Mouse (Mus musculus): ENCODE measurements around the gene Prl3d2. TPM values are rescaled to one million over a fixed set of nuclear protein-coding genes. Genes with fewer than 3 reads are reported as not detected.
"Not testable (repeated sequence)": the region's sequence is repeated elsewhere in the genome, so short reads cannot be mapped to it uniquely, and the experiment has no call there.

Prl3d2 gene
- not detected for total RNA-seq (2021)

- DNase-seq; intact Hi-C loops (cut with DNase I): not testable (repeated sequence)
These were observed at the start of gene Prl3d2 for GRCm38 (mm10) chr13:27121398-27121797. Gene Prl3d2 (plus strand): TSS chr13:27121698.

- intact Hi-C loops (cut with DNase I); DNase-seq: not testable (repeated sequence)
These were observed 27.6 kb upstream of the Prl3d2 start, which contains the start of gene Prl3d1 for GRCm38 (mm10) chr13:27093890-27094289. Gene Prl3d1 (plus strand): TSS chr13:27094190.

GRCm38 (mm10) chr13:27148264-27148663 is 26.8 kb downstream of the Prl3d2 start:
- DNase-seq = no peak
- intact Hi-C loops (cut with DNase I) = no loop called here

GRCm38 (mm10) chr13:27156490-27156889 is 35.0 kb downstream of the Prl3d2 start, which contains the start of gene Prl3d3:
Gene Prl3d3 (plus strand): TSS chr13:27156790.
- DNase-seq; intact Hi-C loops (cut with DNase I): not testable (repeated sequence)

Other genes starting within 250 kb of the Prl3d2 start
- gene Prl, start 64.1 kb upstream of the Prl3d2 start, total RNA-seq (2021) = not detected
- not detected for gene Prl3d1, start 27.5 kb upstream of the Prl3d2 start, total RNA-seq (2021)
- not detected for gene Prl3d3, start 35.1 kb downstream of the Prl3d2 start, total RNA-seq (2021)
- gene Prl3c1, start 75.0 kb downstream of the Prl3d2 start, total RNA-seq (2021) = not detected
- not detected for gene Prl3b1, start 120.1 kb downstream of the Prl3d2 start, total RNA-seq (2021)
- gene Prl3a1, start 137.7 kb downstream of the Prl3d2 start, total RNA-seq (2021) = not detected
- not detected for gene Prl6a1, start 190.9 kb downstream of the Prl3d2 start, total RNA-seq (2021)
- gene Prl8a2, start 224.0 kb downstream of the Prl3d2 start, total RNA-seq (2021) = not detected